Mouse (Mus musculus): Measurements from ENCODE around the gene Eif2ak4.
A peak's percentile ranks its signal among the peaks of the same experiment; 100 is the strongest.

Gene Eif2ak4

DNA sequence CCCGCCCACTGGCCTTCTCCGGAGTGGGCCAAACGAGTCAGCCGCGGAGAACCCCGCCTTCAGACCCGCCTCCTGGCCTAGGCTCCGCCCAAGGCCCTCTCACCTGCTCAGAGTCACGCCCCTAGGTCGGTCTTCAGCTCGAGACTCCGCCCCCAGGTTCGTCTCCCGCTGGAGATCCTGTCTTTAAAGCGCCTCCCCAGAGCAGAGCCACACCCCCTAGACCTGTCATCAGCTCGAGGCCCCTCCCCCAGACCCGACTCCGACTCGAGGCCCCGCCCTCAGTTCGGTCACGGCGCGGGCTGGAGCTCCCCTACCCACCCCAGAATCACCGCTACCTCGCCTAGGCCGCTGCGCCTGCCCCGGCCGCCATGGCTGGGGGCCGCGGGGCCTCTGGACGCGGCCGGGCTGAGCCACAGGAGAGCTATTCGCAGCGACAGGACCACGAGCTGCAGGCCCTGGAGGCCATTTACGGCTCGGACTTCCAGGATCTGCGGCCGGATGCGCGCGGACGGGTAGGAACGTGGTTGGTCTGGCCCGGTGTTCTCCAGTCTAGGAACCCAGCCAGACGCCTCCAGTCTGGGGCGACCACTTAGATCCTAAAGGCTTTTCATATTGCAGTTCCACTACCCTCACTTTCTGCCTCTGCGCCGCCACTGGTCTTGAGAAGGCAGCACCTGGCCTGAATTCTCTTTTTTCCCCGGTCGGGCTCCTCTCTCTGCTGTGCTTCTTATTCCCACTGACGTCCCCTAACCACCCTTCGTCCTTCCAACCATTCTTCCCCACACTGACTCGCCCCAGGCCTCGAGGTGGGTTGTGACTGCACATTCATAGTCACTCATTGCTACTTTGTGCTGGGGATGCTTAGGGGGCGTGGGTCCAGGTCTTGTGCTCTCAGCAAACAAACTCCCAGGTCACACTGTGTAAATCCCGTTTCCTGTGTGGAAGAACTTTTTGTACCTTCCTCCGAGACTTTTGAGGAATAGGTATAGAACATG, at the start of gene Eif2ak4:
Eif2ak4 (plus strand) TSS at position 278 of the 995 bp plus-strand sequence.
- peak; percentile 100 for DNase-seq

DNA sequence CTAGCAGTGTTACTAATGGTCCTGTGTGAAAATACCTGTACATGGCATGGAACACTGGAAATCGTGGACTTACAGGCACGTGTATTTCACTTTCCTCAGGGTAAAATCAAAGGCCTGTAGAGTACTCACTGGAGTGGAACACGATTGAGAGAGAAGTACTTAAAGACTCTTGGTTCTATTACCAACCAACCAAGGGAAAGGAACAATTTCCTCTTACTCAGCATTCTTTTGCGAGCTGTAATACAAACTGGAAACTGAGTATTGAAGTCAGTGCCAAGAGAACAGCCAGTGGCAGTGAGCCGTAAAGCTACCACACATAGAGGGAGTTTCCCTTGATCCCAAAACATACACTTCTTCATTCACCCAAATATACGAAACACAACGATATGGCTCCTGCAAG, 47.1 kb upstream of the Eif2ak4 start:
- DNase-seq: no peak

DNA sequence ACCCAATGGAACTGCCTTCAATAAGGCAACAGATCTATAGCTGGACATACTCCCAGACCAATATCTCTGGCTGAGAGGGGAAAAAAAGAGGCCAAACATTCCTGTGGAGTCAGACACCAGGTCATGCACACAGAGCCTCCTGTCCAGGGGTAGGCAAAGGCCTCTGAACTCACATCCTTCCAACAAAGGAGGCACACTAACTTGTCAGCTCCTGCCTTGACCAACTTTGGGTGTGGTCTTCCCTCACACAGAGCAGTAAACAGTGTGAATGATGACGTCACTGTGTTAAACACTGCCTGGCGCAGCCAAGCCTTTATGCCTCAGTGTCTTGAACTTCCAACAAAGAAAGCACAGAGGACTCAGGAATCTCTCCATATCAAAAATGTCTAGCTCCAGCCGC, 44.5 kb upstream of the Eif2ak4 start:
- DNase-seq: no peak

DNA sequence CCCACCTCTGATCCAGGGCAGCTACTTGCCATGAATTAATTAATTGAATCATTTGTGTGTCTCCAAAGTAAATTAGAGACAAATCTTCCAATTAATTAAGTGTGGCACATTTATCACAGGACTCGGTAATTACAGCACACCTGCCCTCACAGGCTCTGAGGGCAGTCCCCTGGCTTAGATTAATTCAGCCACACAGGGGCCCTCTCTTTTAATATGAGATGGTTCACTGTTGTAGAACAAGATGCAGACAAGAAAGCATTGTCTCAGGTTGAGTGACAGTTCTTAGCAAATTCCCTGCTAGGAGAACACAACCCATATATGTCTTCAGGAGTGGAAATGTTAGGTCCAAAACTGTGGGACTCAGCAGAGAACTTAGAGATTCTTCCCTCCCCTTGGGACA, 42.9 kb upstream of the Eif2ak4 start:
- DNase-seq: no peak

DNA sequence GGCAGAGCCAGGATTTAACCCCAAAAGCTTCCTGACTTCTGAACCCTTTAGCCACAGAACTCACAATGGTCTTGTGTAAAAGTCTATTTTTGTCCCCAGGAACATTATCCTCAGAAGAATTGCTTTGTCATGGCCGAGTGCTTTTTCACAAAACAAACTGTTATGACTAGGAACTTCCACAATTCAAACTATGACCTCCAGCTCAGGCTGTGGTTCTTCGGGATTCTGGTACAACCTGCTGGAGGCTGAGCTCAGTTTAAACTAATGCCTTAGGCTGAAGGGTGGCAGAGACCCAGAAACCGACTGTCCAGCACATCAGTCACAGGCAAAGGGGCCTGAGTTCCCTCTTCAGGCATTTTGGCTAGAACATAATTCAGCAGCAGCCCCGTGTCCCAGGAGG, 34.9 kb upstream of the Eif2ak4 start:
- DNase-seq: no peak

DNA sequence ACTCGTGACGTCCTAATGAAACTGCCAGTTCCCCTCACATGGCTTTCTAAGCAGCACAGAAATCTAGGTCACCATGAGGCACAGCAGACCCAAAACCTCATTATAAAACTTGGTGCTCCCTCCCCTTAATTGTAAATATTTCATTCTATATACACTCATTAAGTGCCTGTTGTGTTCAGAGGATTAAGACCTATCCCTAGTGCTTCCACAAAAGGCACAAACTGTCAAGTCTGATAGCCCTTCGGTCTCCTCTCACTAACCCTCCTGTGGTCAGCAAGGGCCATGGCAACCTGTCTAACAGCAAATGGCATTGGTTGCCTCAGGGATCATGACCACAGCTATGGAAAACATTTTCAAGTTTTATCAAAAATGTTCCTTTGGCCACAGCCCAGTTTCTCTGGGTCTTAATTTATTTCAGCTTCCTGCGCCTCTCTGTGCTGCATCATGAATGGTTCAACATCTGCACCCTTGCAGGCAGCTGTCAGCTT, 34.5 kb upstream of the Eif2ak4 start:
- DNase-seq: no peak

DNA sequence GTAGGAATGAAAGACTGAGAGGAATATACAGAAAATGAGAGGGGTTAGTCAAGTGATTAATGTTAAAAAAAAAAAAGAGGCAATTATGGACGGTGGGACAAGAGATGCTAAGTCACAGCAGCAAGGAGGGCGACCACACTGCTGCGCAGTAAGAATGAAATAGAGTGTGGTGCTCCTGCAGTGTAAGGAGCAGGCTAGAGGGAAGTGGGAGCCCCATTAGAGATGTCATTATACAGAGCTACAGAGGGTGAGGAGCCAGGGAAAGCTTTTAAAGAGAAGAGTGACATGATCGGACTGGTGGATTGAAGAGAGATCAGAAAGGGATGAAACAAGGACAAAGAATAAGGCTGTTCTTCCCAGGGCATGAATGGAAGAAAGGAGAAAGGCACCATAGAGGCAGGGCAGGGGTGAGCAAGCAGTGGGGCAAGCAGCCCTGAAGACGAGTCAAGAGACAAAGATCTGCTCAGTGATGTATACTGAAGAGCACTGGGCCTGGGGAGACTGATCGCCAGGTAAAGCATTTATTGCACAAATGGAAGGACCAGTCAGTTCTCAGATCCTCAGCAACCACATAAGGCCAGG, 33.2 kb upstream of the Eif2ak4 start:
- DNase-seq: no peak

DNA sequence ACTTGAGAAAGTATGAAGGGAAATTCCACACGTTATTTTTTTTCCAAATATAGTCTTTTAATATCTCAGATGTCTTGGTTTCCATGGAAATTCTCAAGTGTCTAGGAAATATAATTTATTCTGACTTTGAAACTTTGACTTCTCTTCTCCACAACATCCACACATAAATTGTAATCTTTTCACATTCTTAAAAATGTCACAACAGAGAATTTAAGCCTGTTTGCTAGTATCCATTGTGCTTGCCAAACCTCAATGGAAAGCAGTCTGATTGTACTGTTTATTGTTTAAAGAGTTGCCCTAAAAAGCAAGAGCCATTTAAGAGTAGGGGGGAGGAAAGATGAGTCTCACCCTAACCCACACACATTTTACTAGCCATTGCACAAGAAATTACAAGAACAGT, 16.6 kb upstream of the Eif2ak4 start:
- DNase-seq: no peak

DNA sequence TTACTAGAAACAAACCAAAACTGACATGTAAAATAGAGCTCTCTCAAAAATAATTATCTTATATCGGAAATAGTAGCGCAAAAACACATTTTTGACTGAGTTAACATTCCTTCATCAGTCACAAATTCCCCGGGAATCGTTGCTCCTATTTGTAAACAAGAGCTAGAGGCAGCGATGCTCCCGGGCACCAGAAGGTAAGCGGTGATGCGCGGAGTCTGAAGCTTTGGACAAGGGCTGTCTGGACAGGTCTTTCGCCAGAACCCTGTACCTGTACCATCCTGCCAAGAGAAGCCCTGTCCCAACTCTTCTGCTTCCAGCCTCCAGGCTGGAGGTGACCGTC, 15.9 kb upstream of the Eif2ak4 start:
- no peak for DNase-seq

DNA sequence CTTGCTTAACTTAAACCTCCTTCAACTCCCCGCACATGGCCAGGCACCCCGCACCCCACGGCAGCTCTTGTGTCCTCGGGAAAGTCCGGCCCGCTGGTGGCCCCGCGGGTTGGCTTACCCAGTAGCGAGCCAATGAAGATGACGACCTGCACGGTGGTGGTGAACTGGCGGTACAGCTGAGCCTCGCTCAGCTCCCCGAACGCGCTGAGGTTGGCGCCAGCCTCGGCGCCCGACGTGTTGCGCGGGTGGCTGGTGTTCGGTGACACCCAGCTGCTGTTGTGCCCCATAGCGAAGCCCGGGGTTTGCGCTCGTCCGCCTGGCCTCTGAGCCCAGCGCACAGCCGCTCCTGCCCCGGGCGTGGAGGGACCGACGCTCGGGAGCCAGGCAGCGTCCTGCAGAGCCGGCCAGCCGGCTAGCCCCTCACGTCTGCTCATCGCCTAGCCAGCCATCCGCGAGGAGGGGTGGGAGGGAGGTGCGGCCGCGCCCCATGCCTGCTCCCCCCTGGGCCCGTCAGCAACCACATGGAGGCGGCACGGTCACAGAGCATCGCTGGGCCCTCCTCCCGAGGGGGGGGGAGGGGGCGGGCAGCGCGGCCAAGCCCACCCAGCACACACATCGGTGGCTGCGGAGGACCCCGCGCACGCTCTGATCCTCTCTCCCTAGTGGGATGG, 15.4 kb upstream of the Eif2ak4 start, which contains the start of gene Gpr176:
Gpr176 (minus strand) TSS at position 519 of the 671 bp plus-strand sequence.
- DNase-seq: peak; percentile 27

DNA sequence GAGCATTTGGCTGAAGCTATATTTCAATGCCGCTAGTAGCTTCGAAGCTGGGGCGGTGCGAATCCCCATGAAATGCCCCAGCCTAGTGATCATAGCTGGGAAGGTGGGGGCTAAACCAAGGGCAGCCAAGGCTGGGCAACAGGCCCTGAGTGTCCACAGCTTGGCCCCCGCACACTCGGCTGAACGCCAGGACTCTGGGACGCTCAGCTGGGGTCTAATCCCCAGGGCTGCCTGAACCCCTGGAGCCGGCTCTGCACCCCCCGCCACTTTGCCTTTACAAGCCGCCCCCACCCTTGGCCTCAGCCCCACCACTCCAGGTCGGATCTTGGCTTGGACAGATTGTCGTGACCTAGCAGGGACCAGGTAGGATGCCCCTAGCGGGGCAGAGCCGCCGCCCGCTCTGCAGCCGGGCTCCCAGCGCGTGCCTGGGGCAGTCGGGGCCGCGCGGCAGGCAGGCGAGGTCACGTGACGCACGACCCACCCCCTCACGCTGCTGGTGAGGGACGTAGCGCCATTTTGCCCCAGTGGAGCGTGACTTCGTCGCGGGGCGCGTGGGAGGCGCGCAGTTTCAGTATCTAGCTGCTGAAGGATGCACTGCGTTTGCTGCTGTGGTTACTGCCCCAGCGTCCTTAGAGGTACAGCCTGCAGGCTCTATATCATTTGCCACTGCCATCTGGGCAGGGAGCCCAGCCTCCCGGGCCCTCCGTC, 14.7 kb upstream of the Eif2ak4 start:
- DNase-seq: peak; percentile 68

DNA sequence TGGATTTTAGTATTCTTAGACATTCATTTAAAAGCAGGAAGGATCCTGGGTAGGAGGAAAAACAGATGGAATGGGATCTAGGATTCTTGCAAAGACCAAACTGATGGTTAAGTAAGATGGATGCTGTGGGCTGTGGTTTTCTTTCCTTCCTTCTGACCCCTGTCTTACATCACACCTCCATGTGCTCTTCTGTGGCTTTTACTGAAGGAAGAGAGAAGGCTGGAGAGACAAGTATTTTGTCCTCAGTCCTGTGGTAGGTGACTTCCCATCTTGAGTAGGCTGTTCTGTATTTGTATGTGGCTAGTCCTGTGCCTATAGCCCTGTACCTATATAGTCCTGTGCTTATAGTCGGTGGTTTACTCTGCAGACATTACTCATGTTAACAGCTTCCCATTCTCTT, 12.9 kb upstream of the Eif2ak4 start:
- DNase-seq: no peak

DNA sequence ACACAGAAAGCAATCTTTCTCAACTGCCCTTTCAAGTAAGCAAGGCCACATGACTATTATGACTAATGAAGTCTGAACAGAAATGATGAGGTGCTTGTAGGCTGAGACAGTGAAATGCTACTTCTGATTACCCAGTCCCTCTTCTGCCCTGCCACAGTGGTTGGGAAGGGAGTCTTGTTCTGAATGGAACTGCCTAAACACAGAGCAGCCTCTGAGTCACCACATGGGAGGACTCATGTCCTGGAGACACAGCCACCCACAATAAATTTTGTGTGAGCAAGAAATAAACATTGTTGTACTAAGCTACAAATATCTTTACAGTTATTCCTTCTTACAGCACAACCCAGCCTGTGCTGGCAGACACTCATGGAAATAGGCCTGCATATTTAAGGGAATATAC, 12.5 kb upstream of the Eif2ak4 start:
- no peak for DNase-seq

DNA sequence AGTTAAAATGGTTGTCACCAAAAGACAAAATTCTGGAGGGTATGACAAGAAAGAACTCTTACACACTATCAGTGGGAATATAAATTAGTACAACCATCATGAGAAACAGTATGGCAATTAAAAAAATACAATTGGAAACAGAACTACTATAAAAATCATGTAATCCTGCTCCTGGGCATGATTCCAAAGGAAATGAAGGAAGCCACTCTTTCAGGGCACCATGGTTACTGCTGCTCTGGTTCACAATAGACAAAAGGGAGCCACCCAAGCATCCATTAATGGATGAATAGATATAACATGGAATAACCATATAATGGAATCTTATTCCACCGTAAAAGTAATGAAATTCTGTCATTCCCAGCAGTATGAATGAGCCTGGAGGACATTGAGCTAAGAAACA, 8.7 kb upstream of the Eif2ak4 start:
- DNase-seq: no peak

DNA sequence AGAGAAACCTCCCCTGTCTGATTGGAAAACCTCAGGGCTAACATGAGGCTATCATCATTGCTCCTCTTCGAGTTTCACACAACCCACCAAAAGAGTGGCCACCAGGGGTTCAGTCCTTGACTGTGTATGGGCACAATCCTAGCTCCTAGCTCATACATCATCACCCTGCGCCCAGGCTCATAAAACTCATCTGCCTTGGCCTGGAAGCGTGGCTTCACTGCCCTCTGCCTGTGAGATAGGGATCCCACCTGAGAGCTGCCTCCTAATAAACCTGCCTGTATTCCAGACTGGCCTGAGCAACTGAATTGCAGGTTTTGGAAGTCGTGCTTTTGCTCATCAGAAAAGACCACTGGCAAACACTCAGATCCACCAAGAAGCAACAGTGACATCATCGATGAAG, 5.0 kb upstream of the Eif2ak4 start:
- DNase-seq: no peak

DNA sequence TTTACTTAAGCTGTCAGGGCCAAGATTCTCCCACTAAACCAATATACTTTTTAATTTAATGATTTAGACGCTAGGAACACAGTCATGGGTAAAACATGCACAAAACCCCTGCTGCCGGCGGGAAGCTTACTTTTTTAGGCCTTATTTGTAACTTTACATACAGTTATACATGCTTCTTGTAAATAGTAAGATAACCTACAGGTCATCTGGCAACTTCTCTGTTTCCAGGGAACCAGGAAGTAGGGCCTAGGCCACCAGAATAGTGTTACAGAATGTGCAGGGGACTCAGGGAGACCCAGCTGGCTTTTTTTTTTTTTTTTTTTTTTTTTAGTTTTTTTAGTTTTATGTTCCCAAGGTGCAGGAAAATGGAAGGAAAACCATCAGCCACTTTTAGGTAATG, 1.2 kb downstream of the Eif2ak4 start:
- DNase-seq: no peak

DNA sequence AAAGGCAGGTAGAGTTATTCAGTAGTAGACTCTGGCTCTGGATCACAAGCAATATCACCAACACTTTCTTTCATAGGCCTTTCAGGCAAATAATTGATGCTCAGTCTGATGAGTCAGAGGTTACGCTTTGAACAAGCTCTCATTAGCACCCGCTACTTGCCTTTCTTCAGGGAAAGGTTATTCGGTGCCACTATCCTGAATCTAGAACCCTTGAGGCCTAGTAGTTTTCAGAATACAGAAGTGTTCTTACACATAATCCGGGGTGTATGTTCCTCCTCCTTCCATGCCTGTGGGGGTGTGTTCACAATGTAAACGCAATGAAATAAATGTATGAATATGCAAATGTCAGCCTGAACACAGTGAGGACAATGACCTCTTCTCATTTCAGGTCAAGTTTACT, 1.7 kb downstream of the Eif2ak4 start:
- no peak for DNase-seq

DNA sequence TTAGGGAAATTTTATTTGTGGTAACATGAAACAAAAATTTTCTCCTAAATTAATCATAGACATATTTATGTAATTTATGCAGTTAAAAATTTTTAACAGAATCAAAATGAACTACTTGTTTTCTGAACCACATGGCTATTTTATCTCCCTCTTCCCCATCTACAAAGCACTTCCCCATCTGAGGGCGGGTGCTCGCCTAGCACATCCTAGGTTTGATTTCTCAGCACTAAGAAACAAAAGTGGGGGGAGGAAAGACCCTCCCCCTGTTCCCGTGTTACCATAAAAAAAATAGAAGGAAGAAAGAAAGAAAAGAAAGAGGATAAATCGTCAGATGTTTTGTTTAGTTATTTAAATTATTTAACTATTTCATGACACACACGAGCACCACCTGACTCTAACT, 2.8 kb downstream of the Eif2ak4 start:
- DNase-seq: no peak

DNA sequence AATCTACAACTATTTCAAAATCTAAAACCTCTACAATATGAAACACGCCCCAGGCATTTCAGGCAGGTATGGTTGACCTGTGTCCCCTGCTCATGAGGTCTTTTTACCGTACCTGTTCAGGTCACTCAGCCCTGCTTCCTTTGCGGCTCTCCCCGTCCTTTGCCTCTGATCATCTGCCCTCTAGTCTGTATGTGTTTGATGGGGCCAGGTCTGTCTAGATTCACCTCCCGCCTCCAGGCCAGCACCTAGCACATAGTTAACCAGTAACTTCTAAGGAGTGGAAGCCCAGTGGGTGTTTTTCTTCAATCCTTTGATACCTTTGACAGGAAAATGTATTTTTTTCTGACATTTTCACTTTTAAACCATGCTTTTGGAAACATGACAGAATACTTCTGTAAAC, 11.3 kb downstream of the Eif2ak4 start:
- no peak for DNase-seq

DNA sequence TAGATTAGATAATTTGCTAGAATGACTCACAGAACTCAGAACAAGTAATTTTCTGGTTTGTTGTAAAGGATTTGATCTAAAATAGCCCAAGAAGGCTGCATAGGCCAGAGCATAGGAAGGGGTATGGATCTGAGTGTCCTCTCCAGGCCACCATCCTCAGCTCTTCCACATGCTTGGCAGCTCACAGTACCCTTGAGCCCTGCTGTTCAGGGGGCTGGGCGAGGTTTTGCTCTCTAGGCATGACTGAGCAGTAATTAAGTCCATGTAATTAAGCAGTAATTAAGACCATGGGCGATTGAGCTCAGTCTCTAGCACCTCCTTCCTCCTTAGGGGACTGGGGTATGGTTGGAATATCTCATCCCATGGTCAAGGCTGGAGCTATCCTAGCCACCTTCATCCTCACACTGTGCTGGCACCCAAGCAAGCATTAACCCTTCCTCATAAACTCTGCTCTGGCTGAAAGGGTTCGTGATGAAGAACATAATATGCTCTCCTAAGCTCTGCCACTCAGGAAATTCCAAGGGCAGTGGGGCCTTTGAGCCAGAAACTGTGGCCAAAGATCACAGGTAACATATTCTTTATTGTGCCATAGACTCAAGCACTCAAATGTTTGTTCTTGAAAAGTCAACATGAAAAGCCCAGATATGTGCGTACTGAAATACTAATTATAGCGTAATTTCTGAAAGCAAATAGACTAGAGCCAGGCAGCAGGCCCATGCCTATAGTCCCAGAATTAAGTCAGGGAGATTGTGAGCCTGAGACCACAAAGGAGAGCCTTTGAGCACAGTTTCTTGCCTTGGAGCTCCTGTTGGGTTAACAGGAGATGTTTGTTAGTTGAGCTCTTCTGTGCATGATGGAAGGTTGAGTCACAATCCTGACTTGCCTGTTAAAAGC, 13.7 kb downstream of the Eif2ak4 start:
- DNase-seq: no peak

DNA sequence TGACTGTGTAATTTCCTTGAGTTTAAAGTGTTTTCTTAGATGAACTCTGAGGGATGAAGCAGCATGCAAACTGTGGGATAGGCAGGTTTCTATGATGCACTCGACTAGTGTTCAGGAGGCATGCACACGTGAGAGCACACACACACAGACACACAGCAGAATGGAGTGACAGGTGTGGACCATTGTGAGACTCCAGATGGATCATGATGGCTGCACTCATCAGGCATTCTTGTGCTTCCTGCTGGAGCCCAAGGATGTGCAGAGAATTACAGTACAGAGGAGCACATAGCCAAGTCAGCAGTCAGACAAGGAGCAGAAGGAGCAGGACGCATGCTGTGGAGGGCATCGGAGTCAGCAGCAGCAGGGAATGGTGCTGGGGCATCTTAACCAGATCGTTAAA, 15.9 kb downstream of the Eif2ak4 start:
- DNase-seq: no peak

DNA sequence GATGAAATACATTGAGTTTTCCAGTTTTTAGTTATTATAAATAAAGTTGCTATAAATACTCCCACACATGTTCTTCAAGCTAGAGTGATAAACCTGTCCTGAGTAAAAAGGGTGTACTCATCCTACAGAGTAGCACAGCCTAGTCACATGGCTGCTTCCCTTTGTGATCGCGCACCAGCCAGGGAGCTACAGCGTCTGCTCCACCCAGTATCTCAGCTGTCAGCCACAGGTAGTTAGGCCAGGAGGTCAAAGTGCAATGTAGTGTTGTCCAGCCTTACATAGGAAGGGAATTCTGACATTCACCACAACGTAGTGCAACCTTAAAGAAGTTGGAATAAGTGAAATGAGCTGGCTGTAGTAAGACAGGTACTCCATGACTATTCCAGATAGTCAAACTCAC, 17.1 kb downstream of the Eif2ak4 start:
- no peak for DNase-seq
